Mouse (Mus musculus): Measurements from ENCODE around the gene Megf6.

GRCm38 (mm10) chr4:154156050-154156449 is 14.5 kb upstream of the Megf6 start:
- TF ChIP-seq FLI1 (IDR thresholded peaks at IDR 0.05; ENCODE audit: low read length): no peak
- no peak for TF ChIP-seq GATA1 (IDR thresholded peaks at IDR 0.05; ENCODE audit: borderline replicate concordance, low read length)

All from megakaryocyte, embryonic 14.5 days (primary cell).